Mouse (Mus musculus) Muller cell, postnatal 12 days (primary cell): ENCODE results near the gene Bag1.

Experiments
- DNase-seq: peaks from one replicate; pipeline ENCODE4 v3.0.0-alpha.2; 2015; ENCODE audit errors: inconsistent ontology term

Bag1 gene

GRCm38 (mm10) chr4:40889252-40889651 lies 58.8 kb downstream of the Bag1 start:
- DNase-seq, result no peak

GRCm38 (mm10) chr4:40888839-40889238 lies 59.3 kb downstream of the Bag1 start:
- DNase-seq, result no peak
